Mouse (Mus musculus) CD8-positive naive resting alpha-beta T cell, adult 2 months (primary cell): ENCODE results near the gene Phlpp1.

Source experiments
- DNase-seq, 2 experiments: peaks; one replicate each; pipeline ENCODE4 v3.0.0; 2022; ENCODE audit warnings: low read depth in 2 of 2, low spot score in 2 of 2

Phlpp1 gene

DNA sequence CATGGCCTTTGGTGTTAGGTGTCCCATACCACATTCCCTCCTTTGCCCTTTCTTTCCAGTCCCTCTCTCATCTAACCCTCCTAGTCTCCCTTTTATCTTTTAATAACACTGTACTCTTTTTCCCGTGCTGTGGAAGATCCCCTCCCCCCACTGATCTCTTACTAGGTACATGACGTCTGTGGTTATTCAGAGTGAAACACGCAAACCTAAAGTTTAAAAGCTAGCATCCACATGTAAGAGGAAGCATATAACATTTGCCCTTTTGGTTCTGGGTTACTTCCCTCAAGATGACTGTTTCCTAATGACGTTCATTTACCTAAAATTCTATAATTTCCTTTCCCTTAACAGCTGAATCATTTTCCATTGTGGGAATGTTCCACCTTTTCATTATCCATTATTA lies 203.4 kb downstream of the Phlpp1 start:
- DNase-seq: no peak

DNA sequence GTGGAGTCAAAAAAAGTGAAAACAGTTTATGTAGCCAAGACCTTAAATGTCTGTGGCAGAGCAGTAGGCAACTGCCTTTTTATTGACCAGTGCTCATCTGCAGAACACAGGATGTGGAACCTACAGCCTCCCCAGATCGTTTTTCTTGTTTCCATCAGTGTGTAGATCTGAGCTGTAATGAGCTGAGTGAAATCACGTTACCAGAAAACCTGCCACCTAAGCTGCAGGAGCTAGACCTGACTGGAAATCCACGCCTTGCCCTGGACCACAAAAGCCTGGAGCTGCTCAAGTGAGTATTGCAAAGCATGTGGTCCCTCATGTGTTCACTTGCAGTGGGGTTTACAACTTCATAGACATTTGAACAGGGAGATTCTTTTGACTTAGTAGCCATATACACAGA lies 204.5 kb downstream of the Phlpp1 start:
- no peak for DNase-seq

GRCm38 (mm10) chr1:106380465-106380864 lies 208.9 kb downstream of the Phlpp1 start:
- no peak for DNase-seq

DNA sequence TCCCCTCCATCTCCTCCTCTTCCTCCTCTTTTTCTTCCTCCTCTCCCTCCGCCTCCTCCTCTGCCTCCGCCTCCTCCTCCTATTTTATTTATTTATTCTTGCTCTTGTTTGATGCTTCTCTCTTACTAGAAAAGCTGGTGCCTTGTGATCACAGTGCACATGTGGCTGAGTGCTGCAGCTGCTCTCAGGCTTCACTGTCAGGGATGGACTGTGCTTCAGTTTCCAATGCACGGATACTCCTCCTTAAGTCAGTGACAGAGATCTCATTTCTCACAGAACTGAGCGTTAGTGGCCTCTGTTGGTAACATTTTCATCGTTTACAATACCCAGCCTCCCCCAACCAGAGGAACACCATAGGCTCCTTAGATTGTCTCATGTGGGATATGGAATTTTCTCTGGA lies 215.0 kb downstream of the Phlpp1 start:
- DNase-seq: no peak

DNA sequence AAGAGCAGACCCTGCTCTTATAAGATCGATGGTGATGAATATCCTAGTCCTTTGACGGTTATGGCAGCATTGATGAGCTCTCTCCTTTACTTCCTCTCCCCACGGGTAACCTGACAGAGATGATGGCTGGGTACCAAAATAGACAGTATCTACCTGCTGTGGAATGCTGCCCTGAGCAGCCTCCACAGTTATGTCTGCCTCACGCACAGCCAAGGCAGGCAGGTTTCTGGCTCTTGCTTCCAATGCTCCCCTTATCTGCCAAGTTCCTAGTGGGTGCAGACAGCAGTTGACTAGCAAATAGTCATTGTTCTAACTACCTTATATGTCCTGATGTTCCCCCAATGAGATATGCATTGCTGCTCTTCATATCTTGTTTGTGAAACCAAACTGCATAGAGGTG lies 215.7 kb downstream of the Phlpp1 start:
- no peak for DNase-seq

DNA sequence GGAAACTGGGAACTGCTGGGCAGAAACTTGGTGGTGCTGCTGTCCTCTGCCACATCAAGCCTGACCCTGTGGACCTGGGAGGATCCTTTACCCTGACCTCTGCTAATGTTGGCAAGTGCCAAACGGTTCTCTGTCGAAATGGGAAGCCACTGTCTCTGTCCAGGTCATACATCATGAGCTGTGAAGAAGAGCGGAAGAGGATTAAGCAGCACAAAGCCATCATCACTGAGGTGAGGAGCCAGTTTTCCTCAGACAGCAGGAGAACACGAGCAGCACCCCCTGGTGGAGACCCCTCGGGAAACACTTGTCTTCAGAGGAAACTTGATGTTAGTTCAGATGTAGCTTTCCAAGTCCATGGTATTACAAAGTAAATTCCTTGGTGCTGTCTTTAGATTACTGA lies 218.1 kb downstream of the Phlpp1 start:
- DNase-seq: peak; percentile 18 to 39

- DNase-seq: no peak
Observed at GRCm38 (mm10) chr1:106393072-106393471, 221.5 kb downstream of the Phlpp1 start.

DNA sequence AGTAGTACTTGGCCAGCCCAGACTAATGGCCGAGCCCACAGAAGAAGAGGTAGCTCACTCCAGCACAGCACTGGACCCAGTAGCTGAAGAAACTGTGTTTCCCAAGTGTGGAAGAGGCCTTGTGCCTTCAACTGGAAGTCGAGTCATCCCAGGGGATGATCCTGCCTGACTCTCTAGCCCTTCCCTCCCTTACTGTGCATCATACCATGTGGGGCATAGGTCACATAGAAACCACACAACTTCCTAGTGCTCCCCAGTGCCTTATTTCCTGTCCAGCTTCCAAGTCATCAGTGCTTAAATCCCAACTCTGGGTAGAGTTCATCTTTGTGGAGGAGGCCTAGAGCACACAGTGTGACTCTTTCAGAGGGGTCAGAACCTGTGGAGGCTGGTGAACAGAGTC lies 223.1 kb downstream of the Phlpp1 start:
- DNase-seq: no peak

- peak; percentile 32 to 49 for DNase-seq
Observed at GRCm38 (mm10) chr1:106395476-106395875, 223.9 kb downstream of the Phlpp1 start.

GRCm38 (mm10) chr1:106400900-106401634 lies 229.5 kb downstream of the Phlpp1 start:
- no peak for DNase-seq

- DNase-seq: no peak
Observed at GRCm38 (mm10) chr1:106403011-106403501, 231.5 kb downstream of the Phlpp1 start.

- DNase-seq: no peak
Observed at GRCm38 (mm10) chr1:106406852-106407251, 235.3 kb downstream of the Phlpp1 start.

GRCm38 (mm10) chr1:106407963-106408440 lies 236.4 kb downstream of the Phlpp1 start:
- no peak for DNase-seq

DNA sequence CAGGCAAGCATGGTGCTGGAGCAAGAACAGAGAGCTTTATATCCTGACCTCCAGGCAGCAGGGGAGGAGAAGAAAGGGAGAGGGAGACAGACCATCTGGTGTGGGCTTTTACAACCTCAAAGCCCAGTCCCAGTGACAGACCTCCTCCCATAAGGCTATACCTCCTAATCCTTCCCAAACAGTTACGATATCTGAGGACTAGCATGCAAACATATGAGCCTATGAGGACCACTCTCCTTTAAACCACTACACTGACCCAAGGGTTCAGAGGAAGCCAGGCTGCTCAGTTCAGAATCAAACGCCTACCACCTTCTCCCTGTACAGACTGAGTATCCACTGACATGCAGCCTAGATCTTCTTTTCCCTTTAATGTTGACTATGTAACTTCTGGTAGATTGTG lies 239.3 kb downstream of the Phlpp1 start:
- DNase-seq: no peak

DNA sequence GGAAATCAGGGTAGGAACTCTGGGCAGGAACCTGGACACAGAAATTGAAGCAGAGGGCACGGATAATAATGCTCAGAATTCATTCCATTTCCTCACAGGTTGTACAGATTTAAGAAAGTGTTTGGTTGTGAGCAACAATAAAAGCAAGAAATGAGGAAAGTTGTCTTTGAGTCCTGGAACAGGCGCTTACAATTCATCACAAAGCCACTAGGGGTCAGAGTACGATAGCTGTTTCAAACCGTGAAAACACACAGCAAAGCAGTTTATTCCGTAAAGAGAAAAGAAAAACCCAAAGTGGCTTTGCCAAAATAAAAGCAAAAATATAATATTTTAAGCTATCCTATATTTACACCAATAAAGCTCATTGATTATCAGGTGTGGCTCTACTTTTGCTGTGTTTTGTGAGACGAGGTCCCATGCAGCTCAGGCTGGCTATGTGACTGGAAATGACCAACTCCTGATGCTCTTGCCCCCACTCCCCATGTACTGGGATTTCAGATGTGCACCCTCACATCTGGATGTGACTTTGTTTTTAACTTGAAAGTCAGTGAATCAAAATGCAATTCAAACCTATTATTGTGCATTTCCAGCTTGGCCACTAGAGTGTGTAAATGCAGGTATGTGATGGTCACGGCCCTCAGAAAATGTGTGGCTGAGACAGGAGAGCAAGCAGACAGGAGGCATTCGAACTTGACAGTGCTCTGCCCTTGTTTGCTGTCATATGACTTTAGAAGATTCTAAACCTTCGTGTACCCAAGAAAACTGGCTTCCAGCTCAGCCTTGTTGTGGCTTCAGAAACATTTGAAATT lies 253.8 kb downstream of the Phlpp1 start:
- peak in 1 of 2 experiments; percentile 34 for DNase-seq

DNA sequence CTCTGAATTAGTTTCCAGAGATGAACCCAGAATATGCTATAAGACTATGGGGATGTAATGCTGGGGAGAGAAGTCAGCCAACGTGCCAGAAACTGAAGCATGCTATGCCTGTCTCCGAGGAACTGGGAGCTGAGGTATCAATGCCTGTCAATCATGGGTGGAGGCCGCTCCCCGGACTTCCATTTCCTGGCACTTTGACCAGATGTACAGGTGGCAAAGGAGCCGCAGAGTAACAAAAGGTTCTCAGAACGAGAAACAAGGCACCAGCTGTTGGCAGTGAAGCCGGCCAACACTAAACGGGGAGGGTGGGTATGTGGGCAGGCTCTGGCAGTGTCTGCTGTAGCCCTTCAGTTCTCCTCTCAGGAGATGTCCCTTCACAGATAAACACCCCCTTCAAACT lies 256.6 kb downstream of the Phlpp1 start:
- no peak for DNase-seq

DNA sequence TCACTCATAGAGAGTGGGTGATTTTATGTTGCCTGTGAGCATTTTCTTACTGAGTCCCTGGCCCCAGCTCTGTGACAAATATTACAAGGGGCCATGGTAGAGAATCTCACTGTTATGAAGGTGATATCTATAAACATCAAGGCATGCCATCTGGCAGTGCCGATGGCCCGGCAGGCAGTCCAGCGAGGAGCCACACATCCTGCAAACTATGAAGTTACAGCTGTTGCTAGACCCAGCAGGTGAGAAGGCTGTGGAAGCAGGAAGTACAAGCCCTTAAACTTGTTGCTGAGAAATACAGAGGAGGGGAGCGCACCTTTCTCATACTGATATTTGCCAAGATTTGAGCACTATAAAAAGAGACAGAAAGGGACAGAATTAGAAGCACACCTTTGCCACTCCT lies 257.0 kb downstream of the Phlpp1 start:
- DNase-seq: no peak

DNA sequence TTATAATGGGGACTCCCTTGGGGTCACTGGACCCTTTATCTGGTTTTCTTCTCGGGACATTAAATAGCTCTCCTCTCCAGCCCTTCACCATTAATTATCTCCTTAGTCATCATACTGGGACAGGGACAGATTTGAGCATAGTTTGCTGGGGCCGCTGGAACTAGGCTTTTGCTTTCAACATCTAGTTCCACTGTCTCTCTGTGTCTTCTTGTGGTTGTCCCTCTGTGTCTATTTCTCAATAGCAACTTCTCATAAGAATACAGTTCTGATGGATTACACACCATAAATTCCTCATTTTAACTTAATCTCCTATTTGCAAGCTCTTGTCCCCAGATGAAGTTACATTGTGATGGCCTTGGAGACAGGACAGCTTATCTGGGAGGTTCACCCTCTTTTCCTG lies 262.0 kb downstream of the Phlpp1 start:
- DNase-seq: no peak
